Mouse (Mus musculus): Measurements from ENCODE around the gene Bad. TPM values are rescaled to one million over a fixed set of nuclear protein-coding genes. Genes with fewer than 3 reads are reported as not detected.
"Not testable (repeated sequence)": the region's sequence is repeated elsewhere in the genome, so short reads cannot be mapped to it uniquely, and the experiment has no call there.

Gene Bad
- polyA plus RNA-seq, 1 experiment: 127 TPM

GRCm38 (mm10) chr19:6985951-6986708, 44.5 kb downstream of the Bad start:
- Histone ChIP-seq H3K27ac (ENCODE audit: insufficient read depth, low read depth, low read length) (no peak overlapping the region), H3K4me3 (ENCODE audit: low read depth, low read length) (no peak overlapping the region), H3K4me1 (ENCODE audit: control insufficient read depth, insufficient read depth, insufficient read length, low read length) (peaks cover 11% of the 10 kb centered on the region), H3K36me3 (ENCODE audit: control insufficient read depth, insufficient read depth, low read length) (no peaks in the 10 kb centered on the region), H3K27me3 (ENCODE audit: control insufficient read depth, insufficient read depth, low read length) (no peaks in the 10 kb centered on the region)
- TF ChIP-seq POLR2A (IDR thresholded peaks at IDR 0.05; ENCODE audit: low read depth, low read length) (no peak), CTCF (IDR thresholded peaks at IDR 0.05; ENCODE audit: extremely low read depth, insufficient read length, insufficient replicate concordance, low read depth, low read length) (no peak)
- WGBS: 73% methylated on average over 10 of the region's 10 CpGs

- H3K4me1 ChIP-seq (ENCODE audit: control insufficient read depth, insufficient read depth, insufficient read length, low read length): peaks cover 9% of the 10 kb centered on the region
- H3K4me3 ChIP-seq (ENCODE audit: low read depth, low read length): peak within 1 kb of the TSS; percentile 76
- under 1% methylated on average over 83 of the region's 85 CpGs for WGBS
- no peak; the same call in 1 of the 2 replicates for TF ChIP-seq POLR2A (IDR thresholded peaks at IDR 0.05; ENCODE audit: low read depth, low read length)
- TF ChIP-seq CTCF (IDR thresholded peaks at IDR 0.05; ENCODE audit: extremely low read depth, insufficient read length, insufficient replicate concordance, low read depth, low read length): no peak
- no peaks in the 10 kb centered on the region for H3K27me3 ChIP-seq (ENCODE audit: control insufficient read depth, insufficient read depth, low read length)
- H3K27ac ChIP-seq (ENCODE audit: insufficient read depth, low read depth, low read length): peak within 1 kb of the TSS; percentile 47
- H3K36me3 ChIP-seq (ENCODE audit: control insufficient read depth, insufficient read depth, low read length): no peaks in the 10 kb centered on the region
Observed at GRCm38 (mm10) chr19:6987061-6987903, 45.6 kb downstream of the Bad start, which contains the start of gene Vegfb. Vegfb (minus strand) TSS chr19:6987651.

GRCm38 (mm10) chr19:6987904-6988285, 46.2 kb downstream of the Bad start:
- Histone ChIP-seq H3K36me3 (ENCODE audit: control insufficient read depth, insufficient read depth, low read length) (no peaks in the 10 kb centered on the region), H3K27me3 (ENCODE audit: control insufficient read depth, insufficient read depth, low read length) (no peaks in the 10 kb centered on the region), H3K4me3 (ENCODE audit: low read depth, low read length) (peak overlapping the region; percentile 76), H3K4me1 (ENCODE audit: control insufficient read depth, insufficient read depth, insufficient read length, low read length) (peaks cover 9% of the 10 kb centered on the region), H3K27ac (ENCODE audit: insufficient read depth, low read depth, low read length) (peak overlapping the region; percentile 47)
- TF ChIP-seq POLR2A (IDR thresholded peaks at IDR 0.05; ENCODE audit: low read depth, low read length) (no peak), CTCF (IDR thresholded peaks at IDR 0.05; ENCODE audit: extremely low read depth, insufficient read length, insufficient replicate concordance, low read depth, low read length) (no peak)
- 2% methylated on average over 8 of the region's 8 CpGs for WGBS

GRCm38 (mm10) chr19:6989251-6989650, 47.6 kb downstream of the Bad start:
- TF ChIP-seq CTCF (IDR thresholded peaks at IDR 0.05; ENCODE audit: extremely low read depth, insufficient read length, insufficient replicate concordance, low read depth, low read length) (no peak), POLR2A (IDR thresholded peaks at IDR 0.05; ENCODE audit: low read depth, low read length) (no peak)
- H3K36me3 ChIP-seq (ENCODE audit: control insufficient read depth, insufficient read depth, low read length): no peaks in the 10 kb centered on the region
- WGBS: 94% methylated on average over 8 of the region's 8 CpGs

GRCm38 (mm10) chr19:6990712-6991111, 49.1 kb downstream of the Bad start:
- no peak overlapping the region for H3K4me3 ChIP-seq (ENCODE audit: low read depth, low read length)
- 70% methylated on average over 6 of the region's 6 CpGs for WGBS
- peaks cover 16% of the 10 kb centered on the region for H3K4me1 ChIP-seq (ENCODE audit: control insufficient read depth, insufficient read depth, insufficient read length, low read length)
- no peaks in the 10 kb centered on the region for H3K36me3 ChIP-seq (ENCODE audit: control insufficient read depth, insufficient read depth, low read length)
- TF ChIP-seq CTCF (IDR thresholded peaks at IDR 0.05; ENCODE audit: extremely low read depth, insufficient read length, insufficient replicate concordance, low read depth, low read length): no peak
- no peak for TF ChIP-seq POLR2A (IDR thresholded peaks at IDR 0.05; ENCODE audit: low read depth, low read length)
- H3K27me3 ChIP-seq (ENCODE audit: control insufficient read depth, insufficient read depth, low read length): no peaks in the 10 kb centered on the region
- no peak overlapping the region for H3K27ac ChIP-seq (ENCODE audit: insufficient read depth, low read depth, low read length)

More at GRCm38 (mm10) chr19:6989251-6989650, 47.6 kb downstream of the Bad start:
- Histone ChIP-seq H3K4me1 (ENCODE audit: control insufficient read depth, insufficient read depth, insufficient read length, low read length) (peaks cover 9% of the 10 kb centered on the region), H3K27me3 (ENCODE audit: control insufficient read depth, insufficient read depth, low read length) (no peaks in the 10 kb centered on the region), H3K4me3 (ENCODE audit: low read depth, low read length) (no peak overlapping the region), H3K27ac (ENCODE audit: insufficient read depth, low read depth, low read length) (no peak overlapping the region)

GRCm38 (mm10) chr19:6991166-6991565, 49.5 kb downstream of the Bad start:
- H3K4me3 ChIP-seq (ENCODE audit: low read depth, low read length); H3K36me3 ChIP-seq (ENCODE audit: control insufficient read depth, insufficient read depth, low read length); H3K27me3 ChIP-seq (ENCODE audit: control insufficient read depth, insufficient read depth, low read length); H3K27ac ChIP-seq (ENCODE audit: insufficient read depth, low read depth, low read length): not testable (repeated sequence)
- peaks cover 16% of the 10 kb centered on the region for H3K4me1 ChIP-seq (ENCODE audit: control insufficient read depth, insufficient read depth, insufficient read length, low read length)
- 97% methylated on average over 6 of the region's 6 CpGs for WGBS

Data from small intestine, adult 2 months (tissue).